Mouse (Mus musculus): ENCODE results near the gene Srsf3. TPM values are rescaled to one million over a fixed set of nuclear protein-coding genes. Genes with fewer than 3 reads are reported as not detected.

The Srsf3 gene
- polyA plus RNA-seq, 2 experiments = 123 to 269 TPM

- no peaks in the 10 kb centered on the region for H3K27me3 ChIP-seq (ENCODE audit: control insufficient read depth, insufficient read depth, low read length)
- H3K36me3 ChIP-seq (replicated peaks; ENCODE audit: control insufficient read depth, insufficient read depth, low read depth) = no peaks in the 10 kb centered on the region
- no peak for ATAC-seq (ENCODE audit: insufficient read depth)
These were observed 15.7 kb upstream of the Srsf3 start for GRCm38 (mm10) chr17:29016705-29017104.

GRCm38 (mm10) chr17:29018292-29018984, 14.0 kb upstream of the Srsf3 start:
- no peaks in the 10 kb centered on the region for H3K27me3 ChIP-seq (ENCODE audit: control insufficient read depth, insufficient read depth, low read length)
- H3K4me3 ChIP-seq (ENCODE audit: insufficient read depth in 1 of 2, low read depth in 2 of 2, low read length in 2 of 2) = no peak overlapping the region
- no peak overlapping the region for H3K27ac ChIP-seq
- H3K9ac ChIP-seq (replicated peaks) = no peak overlapping the region
- peaks cover 2% of the 10 kb centered on the region in 2 experiments; a peak in 2 of 4 replicates for H3K4me1 ChIP-seq (replicated peaks; ENCODE audit: control insufficient read depth in 2 of 2, insufficient read depth in 2 of 2, low read length in 1 of 2)
- TF ChIP-seq CTCF (IDR thresholded peaks at IDR 0.05; ENCODE audit: low read depth) (peak; percentile 81), EP300 (IDR thresholded peaks at IDR 0.05; ENCODE audit: low read depth) (no peak)
- ATAC-seq (ENCODE audit: insufficient read depth) (no peak), DNase-seq (ENCODE audit: low read depth in 3 of 3, low spot score in 3 of 3) (no peak)
- no peaks in the 10 kb centered on the region for H3K36me3 ChIP-seq (replicated peaks; ENCODE audit: control insufficient read depth, insufficient read depth, low read depth)
- no peaks in the 10 kb centered on the region for H3K9me3 ChIP-seq (ENCODE audit: control insufficient read depth, low read length)
- 54% methylated on average over 11 of the region's 11 CpGs for WGBS (ENCODE audit: insufficient replicate concordance)
- no peak overlapping the region for H3K4me2 ChIP-seq (ENCODE audit: low read depth)

More at GRCm38 (mm10) chr17:29016705-29017104, 15.7 kb upstream of the Srsf3 start:
- no peak for DNase-seq (ENCODE audit: low read depth in 3 of 3, low spot score in 3 of 3)
- no peak overlapping the region for H3K9ac ChIP-seq (replicated peaks)
- no peak overlapping the region for H3K4me2 ChIP-seq (ENCODE audit: low read depth)
- peaks cover 0 to 2% of the 10 kb centered on the region in 2 experiments; a peak in 2 of 4 replicates for H3K4me1 ChIP-seq (replicated peaks; ENCODE audit: control insufficient read depth in 2 of 2, insufficient read depth in 2 of 2, low read length in 1 of 2)
- no peaks in the 10 kb centered on the region for H3K9me3 ChIP-seq (ENCODE audit: control insufficient read depth, low read length)
- no peak overlapping the region for H3K4me3 ChIP-seq (ENCODE audit: insufficient read depth in 1 of 2, low read depth in 2 of 2, low read length in 2 of 2)
- no peak for TF ChIP-seq EP300 (IDR thresholded peaks at IDR 0.05; ENCODE audit: low read depth)
- TF ChIP-seq CTCF (IDR thresholded peaks at IDR 0.05; ENCODE audit: low read depth) = no peak
- H3K27ac ChIP-seq = no peak overlapping the region
- 60% methylated on average over 4 of the region's 4 CpGs for WGBS (ENCODE audit: insufficient replicate concordance)

GRCm38 (mm10) chr17:29019391-29019790, 13.0 kb upstream of the Srsf3 start:
- no peak for DNase-seq (ENCODE audit: low read depth in 3 of 3, low spot score in 3 of 3)

GRCm38 (mm10) chr17:29020444-29020843, 12.0 kb upstream of the Srsf3 start:
- H3K4me3 ChIP-seq (ENCODE audit: insufficient read depth in 1 of 2, low read depth in 2 of 2, low read length in 2 of 2) = no peak overlapping the region
- no peak overlapping the region for H3K27ac ChIP-seq
- H3K36me3 ChIP-seq (replicated peaks; ENCODE audit: control insufficient read depth, insufficient read depth, low read depth) = no peaks in the 10 kb centered on the region
- no peaks in the 10 kb centered on the region for H3K9me3 ChIP-seq (ENCODE audit: control insufficient read depth, low read length)
- peaks cover 0 to 6% of the 10 kb centered on the region in 2 experiments; a peak in 3 of 4 replicates for H3K4me1 ChIP-seq (replicated peaks; ENCODE audit: control insufficient read depth in 2 of 2, insufficient read depth in 2 of 2, low read length in 1 of 2)
- no peak overlapping the region for H3K4me2 ChIP-seq (ENCODE audit: low read depth)
- TF ChIP-seq CTCF (IDR thresholded peaks at IDR 0.05; ENCODE audit: low read depth) (peak; percentile 44), EP300 (IDR thresholded peaks at IDR 0.05; ENCODE audit: low read depth) (no peak)
- no peaks in the 10 kb centered on the region for H3K27me3 ChIP-seq (ENCODE audit: control insufficient read depth, insufficient read depth, low read length)
- H3K9ac ChIP-seq (replicated peaks) = no peak overlapping the region
- DNase-seq (ENCODE audit: low read depth in 3 of 3, low spot score in 3 of 3) (no peak), ATAC-seq (ENCODE audit: insufficient read depth) (no peak)

More at GRCm38 (mm10) chr17:29019391-29019790, 13.0 kb upstream of the Srsf3 start:
- no peak overlapping the region for H3K4me3 ChIP-seq (ENCODE audit: insufficient read depth in 1 of 2, low read depth in 2 of 2, low read length in 2 of 2)
- no peak for ATAC-seq (ENCODE audit: insufficient read depth)
- H3K27ac ChIP-seq = no peak overlapping the region
- WGBS (ENCODE audit: insufficient replicate concordance) = 59% methylated on average over 7 of the region's 7 CpGs
- H3K4me1 ChIP-seq (replicated peaks; ENCODE audit: control insufficient read depth in 2 of 2, insufficient read depth in 2 of 2, low read length in 1 of 2) = peaks cover 2 to 6% of the 10 kb centered on the region in 2 experiments
- H3K9me3 ChIP-seq (ENCODE audit: control insufficient read depth, low read length) = no peaks in the 10 kb centered on the region
- H3K4me2 ChIP-seq (ENCODE audit: low read depth) = no peak overlapping the region
- H3K9ac ChIP-seq (replicated peaks) = no peak overlapping the region
- TF ChIP-seq EP300 (IDR thresholded peaks at IDR 0.05; ENCODE audit: low read depth) = no peak
- no peaks in the 10 kb centered on the region for H3K36me3 ChIP-seq (replicated peaks; ENCODE audit: control insufficient read depth, insufficient read depth, low read depth)
- H3K27me3 ChIP-seq (ENCODE audit: control insufficient read depth, insufficient read depth, low read length) = no peaks in the 10 kb centered on the region

- H3K4me3 ChIP-seq (ENCODE audit: insufficient read depth in 1 of 2, low read depth in 2 of 2, low read length in 2 of 2) = no peak overlapping the region; a peak in 1 of 4 replicates
- DNase-seq (ENCODE audit: low read depth in 3 of 3, low spot score in 3 of 3) (no peak), ATAC-seq (ENCODE audit: insufficient read depth) (no peak)
- peaks cover 0 to 6% of the 10 kb centered on the region in 2 experiments; a peak in 3 of 4 replicates for H3K4me1 ChIP-seq (replicated peaks; ENCODE audit: control insufficient read depth in 2 of 2, insufficient read depth in 2 of 2, low read length in 1 of 2)
- 17% methylated on average over 15 of the region's 15 CpGs for WGBS (ENCODE audit: insufficient replicate concordance)
- H3K4me2 ChIP-seq (ENCODE audit: low read depth) = peak overlapping the region; percentile 1; the same call in 1 of the 2 replicates
- H3K9ac ChIP-seq (replicated peaks) = no peak overlapping the region
- no peaks in the 10 kb centered on the region for H3K27me3 ChIP-seq (ENCODE audit: control insufficient read depth, insufficient read depth, low read length)
- H3K9me3 ChIP-seq (ENCODE audit: control insufficient read depth, low read length) = no peaks in the 10 kb centered on the region
- H3K27ac ChIP-seq = no peak overlapping the region
- TF ChIP-seq CTCF (IDR thresholded peaks at IDR 0.05; ENCODE audit: low read depth) (peak; percentile 72), EP300 (IDR thresholded peaks at IDR 0.05; ENCODE audit: low read depth) (no peak)
- no peaks in the 10 kb centered on the region for H3K36me3 ChIP-seq (replicated peaks; ENCODE audit: control insufficient read depth, insufficient read depth, low read depth)
These were observed 10.1 kb upstream of the Srsf3 start for GRCm38 (mm10) chr17:29022230-29022819.

Measured in liver, embryonic 14.5 days (tissue).